Mouse (Mus musculus) hindbrain, embryonic 15.5 days (tissue): ENCODE results near the gene Ifitm1. TPM values are rescaled to one million over a fixed set of nuclear protein-coding genes. Genes with fewer than 3 reads are reported as not detected.
"Not testable (repeated sequence)": the region's sequence is repeated elsewhere in the genome, so short reads cannot be mapped to it uniquely, and the experiment has no call there.

Experiments used
- ATAC-seq: fragments of 200-750 bp; cut with Nextera tagmentation; 2 replicates; pipeline ENCODE4 v1.8.0; 2017; ENCODE audit warnings: low read depth, moderate number of reproducible peaks, moderate TSS enrichment; ENCODE audit not compliant: low FRiP score
- H3K27ac ChIP-seq: fragments of 300-500 bp; sonication (generic); replicated peaks from 2 replicates; pipeline ENCODE4 v1.5.1; 2015; ENCODE audit warnings: mild to moderate bottlenecking, inconsistent platforms
- H3K27me3 ChIP-seq: fragments of 300-500 bp; sonication (generic); 2 replicates; pipeline ENCODE4 v1.6.1; 2015; ENCODE audit warnings: control low read depth, inconsistent platforms
- H3K36me3 ChIP-seq: fragments of 300-500 bp; sonication (generic); 2 replicates; pipeline ENCODE4 v1.6.1; 2015; ENCODE audit warnings: control low read depth, inconsistent platforms
- H3K4me1 ChIP-seq: fragments of 300-500 bp; sonication (generic); replicated peaks from 2 replicates; pipeline ENCODE4 v1.6.1; 2015; ENCODE audit warnings: control low read depth, inconsistent platforms
- H3K4me2 ChIP-seq: fragments of 300-500 bp; sonication (generic); 2 replicates; pipeline ENCODE4 v1.6.1; 2015; ENCODE audit warnings: moderate library complexity, mild to moderate bottlenecking, inconsistent platforms
- H3K4me3 ChIP-seq: fragments of 300-500 bp; sonication (generic); 2 replicates; pipeline ENCODE4 v1.5.1; 2015; ENCODE audit warnings: mild to moderate bottlenecking, inconsistent platforms
- H3K9ac ChIP-seq: fragments of 300-500 bp; sonication (generic); 2 replicates; pipeline ENCODE4 v1.6.1; 2015; ENCODE audit warnings: inconsistent platforms
- H3K9me3 ChIP-seq: fragments of 300-500 bp; sonication (generic); 2 replicates; pipeline ENCODE4 v1.6.1; 2016; ENCODE audit warnings: control low read depth, inconsistent platforms
- WGBS: fragments of 180-500 bp; shearing (Covaris S2); methylation state at CpG from one replicate; pipeline ENCODE4 v1.1.7; 2015; 5-methylcytosine and 5-hydroxymethylcytosine counted together
- polyA plus RNA-seq: library from polyadenylated mRNA; unstranded; fragments of >200 nt; fragmentation: Nextera tagmentation; extraction: Ambion mirVana; gene quantifications from 2 replicates; pipeline ENCODE4 v1.2.1, GENCODE M21; 2015

Ifitm1 gene
- polyA plus RNA-seq, 1 experiment from 2014 or later = 16.6 TPM

GRCm38 (mm10) chr7:140968710-140969109 is 1.7 kb downstream of the Ifitm1 start:
- not testable (repeated sequence) for H3K36me3 ChIP-seq, H3K9ac ChIP-seq, H3K4me1 ChIP-seq, H3K27ac ChIP-seq, H3K4me2 ChIP-seq, H3K4me3 ChIP-seq, ATAC-seq, H3K27me3 ChIP-seq, H3K9me3 ChIP-seq
- whole genome bisulfite sequencing = 17% methylated on average over 3 of the region's 3 CpGs

DNA sequence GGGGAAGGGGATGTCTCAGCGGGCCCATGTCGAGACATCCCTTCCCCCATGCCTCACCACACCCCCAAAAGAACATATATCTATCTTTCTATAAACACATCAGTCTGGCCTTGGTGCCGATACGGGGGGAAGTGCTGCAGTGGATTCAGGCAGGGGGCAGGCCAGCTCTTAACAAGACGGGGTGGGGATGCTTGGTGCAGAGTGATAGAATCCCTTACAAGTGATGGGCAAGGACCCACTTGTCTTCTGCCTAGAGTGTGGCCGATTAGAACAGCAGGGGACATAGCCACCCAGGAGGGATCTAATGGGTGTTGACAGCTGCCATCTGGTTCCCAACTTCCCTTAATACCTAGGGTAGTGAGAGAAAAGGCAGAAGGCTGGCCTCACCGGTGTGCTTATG is 3.9 kb downstream of the Ifitm1 start:
- no peak overlapping the region for H3K4me2 ChIP-seq
- no peak overlapping the region for H3K27ac ChIP-seq
- H3K27me3 ChIP-seq = no peaks in the 10 kb centered on the region
- 0 out of 2 replicates have a peak, but pooled peaks cover 6% of the 10 kb centered on the region for H3K4me1 ChIP-seq
- 54% methylated on average over 7 of the region's 7 CpGs for WGBS
- ATAC-seq = no peak
- no peaks in the 10 kb centered on the region for H3K9me3 ChIP-seq
- no peaks in the 10 kb centered on the region for H3K36me3 ChIP-seq
- no peak overlapping the region for H3K9ac ChIP-seq
- H3K4me3 ChIP-seq = no peak overlapping the region

- 93% methylated on average over 8 of the region's 8 CpGs for WGBS
- Histone ChIP-seq H3K4me2 (no peak overlapping the region), H3K36me3 (no peaks in the 10 kb centered on the region), H3K27me3 (no peaks in the 10 kb centered on the region), H3K4me1 (0 out of 2 replicates have a peak, but pooled peaks cover 6% of the 10 kb centered on the region), H3K27ac (no peak overlapping the region), H3K9ac (no peak overlapping the region), H3K4me3 (no peak overlapping the region), H3K9me3 (no peaks in the 10 kb centered on the region)
- no peak for ATAC-seq
Measured at GRCm38 (mm10) chr7:140971479-140972171, 4.6 kb downstream of the Ifitm1 start.

DNA sequence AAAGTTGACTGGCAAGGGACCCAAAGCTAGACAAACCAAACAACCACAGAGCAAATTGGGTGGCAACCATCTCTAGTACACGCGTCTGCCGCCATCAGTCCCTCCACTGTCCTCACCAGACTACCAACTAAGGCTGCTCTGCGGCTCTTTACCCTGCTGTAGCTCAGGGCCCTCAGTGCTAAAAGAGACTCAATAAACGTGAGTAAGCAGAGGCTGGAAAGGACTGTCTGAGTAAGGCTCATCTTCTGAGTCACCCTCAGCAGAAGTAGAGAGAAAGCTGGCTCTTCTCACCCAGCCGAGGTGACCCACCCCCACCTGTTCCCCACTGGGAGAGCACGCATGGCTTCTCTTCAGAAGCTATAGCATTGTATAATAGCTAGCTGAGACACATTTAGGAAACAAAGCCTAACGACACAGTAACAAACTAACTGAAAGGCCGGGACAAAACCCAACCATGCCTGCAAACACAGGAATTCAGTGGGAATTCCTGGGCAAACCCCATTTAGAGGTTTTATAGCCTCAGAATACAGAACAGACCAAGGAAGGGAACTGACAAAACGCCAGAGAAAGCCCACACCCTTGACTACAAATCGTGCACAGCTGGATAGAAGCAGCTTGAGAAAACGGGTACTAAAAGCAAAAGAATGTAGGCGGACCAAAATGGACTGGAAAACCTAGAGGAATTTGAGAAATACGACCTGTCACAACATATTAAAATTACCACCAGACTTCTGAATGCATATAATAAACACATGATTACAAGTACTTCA is 6.6 kb downstream of the Ifitm1 start:
- Histone ChIP-seq H3K4me2 (no peak overlapping the region), H3K9ac (no peak overlapping the region), H3K4me3 (no peak overlapping the region), H3K27ac (no peak overlapping the region), H3K27me3 (no peaks in the 10 kb centered on the region), H3K36me3 (no peaks in the 10 kb centered on the region), H3K9me3 (no peaks in the 10 kb centered on the region), H3K4me1 (0 out of 2 replicates have a peak, but pooled peaks cover 6% of the 10 kb centered on the region)
- no peak for ATAC-seq
- WGBS = 16% methylated on average over 14 of the region's 14 CpGs

GRCm38 (mm10) chr7:140974940-140975339 is 7.9 kb downstream of the Ifitm1 start:
- WGBS = 17% methylated on average over 9 of the region's 9 CpGs
- H3K9ac ChIP-seq = no peak overlapping the region
- no peak for ATAC-seq

GRCm38 (mm10) chr7:140975465-140975864 is 8.4 kb downstream of the Ifitm1 start:
- H3K9me3 ChIP-seq = no peaks in the 10 kb centered on the region
- H3K4me2 ChIP-seq = no peak overlapping the region
- 0 out of 2 replicates have a peak, but pooled peaks cover 6% of the 10 kb centered on the region for H3K4me1 ChIP-seq
- H3K9ac ChIP-seq = no peak overlapping the region
- H3K4me3 ChIP-seq = no peak overlapping the region
- no peak for ATAC-seq
- no peaks in the 10 kb centered on the region for H3K36me3 ChIP-seq
- H3K27ac ChIP-seq = no peak overlapping the region
- WGBS = 14% methylated on average over 3 of the region's 3 CpGs
- H3K27me3 ChIP-seq = no peaks in the 10 kb centered on the region

More at GRCm38 (mm10) chr7:140974940-140975339, 7.9 kb downstream of the Ifitm1 start:
- H3K4me3 ChIP-seq = no peak overlapping the region
- H3K9me3 ChIP-seq = no peaks in the 10 kb centered on the region
- H3K27me3 ChIP-seq = no peaks in the 10 kb centered on the region
- no peaks in the 10 kb centered on the region for H3K36me3 ChIP-seq
- 0 out of 2 replicates have a peak, but pooled peaks cover 6% of the 10 kb centered on the region for H3K4me1 ChIP-seq
- H3K27ac ChIP-seq = no peak overlapping the region
- no peak overlapping the region for H3K4me2 ChIP-seq

DNA sequence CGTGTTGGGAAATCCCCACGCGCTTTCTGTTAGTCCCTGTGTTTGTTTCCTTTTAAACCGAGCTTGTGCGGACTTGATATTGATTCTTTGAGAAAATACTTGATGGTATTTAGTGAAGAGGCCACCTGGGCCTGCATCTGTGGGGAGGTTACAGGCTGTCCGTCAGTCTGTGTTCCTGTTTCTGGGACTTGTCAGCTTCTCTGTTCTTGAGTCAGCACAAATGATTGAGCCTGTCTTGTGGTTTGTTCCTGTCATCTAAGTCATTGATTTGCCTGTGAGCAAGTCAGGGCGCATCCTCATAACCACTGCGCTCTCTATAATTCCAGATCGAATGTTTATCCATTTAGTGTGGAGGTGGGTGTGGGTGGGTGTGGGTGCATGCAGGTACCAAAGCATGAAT is 9.7 kb downstream of the Ifitm1 start:
- H3K9ac ChIP-seq = not testable (repeated sequence)
- WGBS = 92% methylated on average over 9 of the region's 9 CpGs

DNA sequence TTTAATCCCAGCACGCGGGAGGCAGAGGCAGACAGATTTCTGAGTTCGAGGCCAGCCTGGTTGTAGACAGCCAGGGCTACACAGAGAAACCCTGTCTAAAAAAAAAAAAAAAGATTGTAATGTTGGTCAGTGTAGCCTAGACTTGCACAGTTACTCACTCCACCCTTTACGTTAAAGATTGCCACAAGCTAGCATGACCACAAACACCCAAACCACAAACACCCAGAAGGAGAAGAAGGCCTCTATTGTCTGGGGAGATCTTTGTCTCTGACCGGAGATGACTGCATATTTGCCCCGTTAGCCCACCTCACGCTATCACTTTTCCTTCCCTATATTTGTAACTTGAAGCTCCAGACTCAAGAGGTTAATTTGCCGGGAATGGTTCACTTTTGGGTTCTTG is 14.7 kb downstream of the Ifitm1 start:
- no peaks in the 10 kb centered on the region for H3K27me3 ChIP-seq
- H3K4me2 ChIP-seq = no peak overlapping the region
- H3K27ac ChIP-seq = no peak overlapping the region
- no peaks in the 10 kb centered on the region for H3K4me1 ChIP-seq
- no peaks in the 10 kb centered on the region for H3K36me3 ChIP-seq
- WGBS = 90% methylated on average over 8 of the region's 8 CpGs
- H3K9ac ChIP-seq = no peak overlapping the region
- no peaks in the 10 kb centered on the region for H3K9me3 ChIP-seq
- ATAC-seq = no peak
- H3K4me3 ChIP-seq = no peak overlapping the region

More for the DNA sequence above, 9.7 kb downstream of the Ifitm1 start:
- not testable (repeated sequence) for H3K4me2 ChIP-seq, H3K9me3 ChIP-seq, H3K4me1 ChIP-seq, H3K27me3 ChIP-seq, H3K36me3 ChIP-seq, H3K27ac ChIP-seq, ATAC-seq, H3K4me3 ChIP-seq

DNA sequence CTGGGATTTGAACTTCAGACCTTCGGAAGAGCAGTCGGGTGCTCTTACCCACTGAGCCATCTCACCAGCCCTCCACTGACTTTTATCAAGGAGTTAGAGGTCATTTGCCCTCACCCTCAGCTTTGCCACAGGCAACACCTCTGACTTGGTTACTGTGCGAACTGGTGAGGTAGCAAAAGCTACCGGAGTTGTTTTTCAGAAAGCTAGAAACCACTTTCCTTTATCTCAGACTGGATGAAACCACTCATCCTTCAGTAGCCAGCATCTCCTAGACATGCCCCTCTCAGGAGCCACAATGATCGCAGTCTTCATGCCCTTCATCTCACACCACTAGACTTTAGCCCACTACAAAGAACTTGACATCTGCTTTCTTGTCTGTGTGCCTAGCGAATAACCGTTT is 15.9 kb downstream of the Ifitm1 start:
- Histone ChIP-seq H3K4me3 (no peak overlapping the region), H3K4me1 (no peaks in the 10 kb centered on the region), H3K4me2 (no peak overlapping the region), H3K27me3 (no peaks in the 10 kb centered on the region), H3K9ac (no peak overlapping the region), H3K27ac (no peak overlapping the region), H3K36me3 (no peaks in the 10 kb centered on the region), H3K9me3 (no peaks in the 10 kb centered on the region)
- ATAC-seq = no peak
- 92% methylated on average over 7 of the region's 7 CpGs for WGBS

DNA sequence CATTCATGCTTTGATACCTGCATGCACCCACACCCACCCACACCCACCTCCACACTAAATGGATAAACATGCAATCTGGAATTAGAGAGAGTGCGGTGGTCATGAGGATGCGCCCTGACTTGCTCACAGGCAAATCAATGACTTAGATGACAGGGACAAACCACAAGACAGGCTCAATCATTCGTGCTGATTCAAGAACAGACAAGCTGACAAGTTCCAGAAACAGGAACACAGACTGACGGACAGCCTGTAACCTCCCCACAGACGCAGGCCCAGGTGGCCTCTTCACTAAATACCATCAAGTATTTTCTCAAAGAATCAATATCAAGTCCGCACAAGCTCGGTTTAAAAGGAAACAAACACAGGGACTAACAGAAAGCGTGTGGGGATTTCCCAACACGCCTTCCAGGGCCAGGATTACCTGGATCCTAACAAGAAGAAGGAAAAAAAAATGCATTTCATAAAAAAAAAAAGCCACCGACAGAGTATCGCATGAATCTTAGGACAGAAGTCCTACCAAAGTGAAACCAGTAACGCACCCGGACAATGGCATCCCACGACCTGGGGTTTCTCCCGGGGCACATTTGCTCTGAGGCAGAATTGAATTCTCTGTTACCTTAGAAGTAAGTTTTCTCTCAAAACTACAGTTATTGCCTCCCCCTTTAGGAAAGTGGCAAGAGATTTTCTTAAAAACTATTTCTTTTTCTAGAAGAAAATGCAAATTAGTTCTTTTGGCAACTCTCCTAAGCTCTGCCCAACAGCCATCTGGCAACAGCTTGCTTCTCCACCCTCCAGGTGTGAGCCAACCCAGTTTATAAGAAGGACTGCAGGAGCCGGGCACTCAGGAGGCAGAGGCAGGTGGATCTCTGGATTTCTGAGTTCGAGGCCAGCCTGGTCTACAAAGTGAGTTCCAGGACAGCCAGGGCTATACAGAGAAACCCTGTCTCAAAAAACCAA is 20.4 kb downstream of the Ifitm1 start:
- Histone ChIP-seq H3K9ac (no peak overlapping the region), H3K9me3 (no peaks in the 10 kb centered on the region), H3K36me3 (no peaks in the 10 kb centered on the region), H3K27me3 (no peaks in the 10 kb centered on the region), H3K27ac (no peak overlapping the region), H3K4me1 (no peaks in the 10 kb centered on the region), H3K4me3 (no peak overlapping the region), H3K4me2 (no peak overlapping the region)
- no peak for ATAC-seq
- WGBS = 86% methylated on average over 17 of the region's 17 CpGs

DNA sequence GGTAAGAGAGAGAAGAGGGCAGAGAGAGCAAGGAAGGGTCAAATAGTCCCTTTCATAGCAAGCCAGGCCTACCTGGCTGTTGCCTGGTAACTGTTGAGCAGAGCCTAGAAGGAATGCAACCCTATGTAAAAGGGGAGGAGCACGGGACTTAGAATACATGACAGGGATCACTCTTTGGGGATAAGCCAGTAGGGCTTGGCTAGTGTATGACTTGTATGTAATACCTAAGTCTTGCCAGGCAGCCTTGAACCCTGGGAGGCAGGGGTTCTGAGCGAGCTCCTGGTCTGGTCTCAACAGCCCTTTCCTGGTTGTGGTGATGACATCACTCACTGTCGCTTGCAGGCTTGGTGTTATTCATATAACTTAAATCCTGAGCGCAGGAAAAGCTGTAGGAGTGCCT is 22.0 kb downstream of the Ifitm1 start:
- H3K4me2 ChIP-seq = no peak overlapping the region
- no peaks in the 10 kb centered on the region for H3K27me3 ChIP-seq
- H3K36me3 ChIP-seq = no peaks in the 10 kb centered on the region
- no peak for ATAC-seq
- no peak overlapping the region for H3K4me3 ChIP-seq
- no peaks in the 10 kb centered on the region for H3K9me3 ChIP-seq
- WGBS = 72% methylated on average over 4 of the region's 4 CpGs
- no peak overlapping the region for H3K27ac ChIP-seq
- H3K9ac ChIP-seq = no peak overlapping the region
- H3K4me1 ChIP-seq = no peaks in the 10 kb centered on the region

DNA sequence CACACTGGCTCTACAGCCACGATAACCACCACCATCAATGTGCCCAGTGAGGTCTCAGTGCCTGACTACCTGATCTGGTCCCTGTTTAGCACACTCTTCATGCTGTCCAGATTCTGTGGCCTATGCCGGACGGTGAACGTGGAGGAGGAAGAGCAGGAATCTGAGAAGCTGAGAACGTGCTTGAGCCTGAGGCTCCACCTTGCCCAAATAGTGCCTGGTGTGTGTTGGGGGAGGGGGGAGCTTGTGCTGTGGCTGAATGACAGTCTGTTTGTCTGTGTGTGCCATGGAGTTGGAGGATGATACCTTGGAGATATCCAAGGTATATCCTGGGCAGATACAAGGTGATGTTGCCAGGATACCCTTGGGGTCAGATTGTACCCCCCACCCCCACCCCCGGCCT is 23.2 kb downstream of the Ifitm1 start:
- Histone ChIP-seq H3K4me2 (no peak overlapping the region), H3K9me3 (no peaks in the 10 kb centered on the region), H3K36me3 (no peaks in the 10 kb centered on the region), H3K4me3 (no peak overlapping the region), H3K4me1 (no peaks in the 10 kb centered on the region), H3K27me3 (no peaks in the 10 kb centered on the region), H3K27ac (no peak overlapping the region), H3K9ac (no peak overlapping the region)
- ATAC-seq = no peak
- 85% methylated on average over 6 of the region's 6 CpGs for WGBS
